Mouse (Mus musculus) forebrain, embryonic 12.5 days (tissue): ENCODE results near the gene Pif1. TPM values are rescaled to one million over a fixed set of nuclear protein-coding genes. Genes with fewer than 3 reads are reported as not detected.

Experiments
- ATAC-seq: fragments of 200-750 bp; cut with Nextera tagmentation; 2 replicates; pipeline ENCODE4 v1.8.0; 2017; ENCODE audit warnings: moderate TSS enrichment; ENCODE audit not compliant: low FRiP score
- H3K27ac ChIP-seq: fragments of 300-500 bp; sonication (generic); 2 replicates; pipeline ENCODE4 v1.5.1; 2016; ENCODE audit warnings: mild to moderate bottlenecking
- H3K27me3 ChIP-seq: fragments of 300-500 bp; sonication (generic); 2 replicates; pipeline ENCODE4 v1.6.1; 2016; ENCODE audit warnings: mild to moderate bottlenecking
- H3K36me3 ChIP-seq: fragments of 300-500 bp; sonication (generic); replicated peaks from 2 replicates; pipeline ENCODE4 v1.6.1; 2016; ENCODE audit warnings: mild to moderate bottlenecking
- H3K4me1 ChIP-seq: fragments of 300-500 bp; sonication (generic); 2 replicates; pipeline ENCODE4 v1.6.1; 2016
- H3K4me2 ChIP-seq: fragments of 300-500 bp; sonication (generic); 2 replicates; pipeline ENCODE4 v1.6.1; 2016; ENCODE audit warnings: mild to moderate bottlenecking, moderate library complexity
- H3K4me3 ChIP-seq: fragments of 300-500 bp; sonication (generic); replicated peaks from 2 replicates; pipeline ENCODE4 v1.5.1; 2016; ENCODE audit warnings: mild to moderate bottlenecking
- H3K9ac ChIP-seq: fragments of 300-500 bp; sonication (generic); 2 replicates; pipeline ENCODE4 v1.6.1; 2016; ENCODE audit warnings: mild to moderate bottlenecking
- H3K9me3 ChIP-seq: fragments of 300-500 bp; sonication (generic); 2 replicates; pipeline ENCODE4 v1.6.1; 2016
- WGBS: fragments of 180-500 bp; shearing (Covaris S2); methylation state at CpG from one replicate; pipeline ENCODE4 v1.1.7; 2016; 5-methylcytosine and 5-hydroxymethylcytosine counted together
- polyA plus RNA-seq: library from polyadenylated mRNA; unstranded; fragments of >200 nt; fragmentation: Nextera tagmentation; extraction: Ambion mirVana; gene quantifications from 2 replicates; pipeline ENCODE4 v1.2.1, GENCODE M21; 2016

The Pif1 gene
- polyA plus RNA-seq, 1 experiment from 2014 or later = 33.7 TPM

DNA sequence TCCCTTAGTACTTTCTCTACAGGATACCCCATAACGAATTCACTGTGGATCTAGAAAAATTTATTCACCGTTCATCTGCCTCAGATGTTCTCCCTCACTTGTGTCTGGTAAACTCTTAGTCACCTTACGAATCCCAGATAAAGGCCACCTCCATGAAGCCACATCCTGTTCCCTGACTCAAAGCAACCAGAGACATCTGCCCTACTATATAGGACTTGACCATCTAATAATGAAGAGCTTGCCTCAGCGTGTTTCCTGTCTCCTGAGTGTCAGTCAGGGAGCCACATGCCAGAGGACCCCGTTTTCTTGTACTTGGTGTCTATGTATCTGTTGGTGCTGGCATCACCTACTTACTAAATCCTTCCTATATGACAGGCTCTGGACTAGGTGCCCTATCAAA is 37.3 kb upstream of the Pif1 start:
- Histone ChIP-seq H3K4me3 (no peak overlapping the region), H3K36me3 (no peaks in the 10 kb centered on the region), H3K9me3 (no peaks in the 10 kb centered on the region), H3K4me1 (peaks cover 24% of the 10 kb centered on the region), H3K27me3 (no peaks in the 10 kb centered on the region), H3K27ac (no peak overlapping the region), H3K9ac (no peak overlapping the region), H3K4me2 (no peak overlapping the region)
- 89% methylated on average over 5 of the region's 5 CpGs for WGBS
- no peak for ATAC-seq

DNA sequence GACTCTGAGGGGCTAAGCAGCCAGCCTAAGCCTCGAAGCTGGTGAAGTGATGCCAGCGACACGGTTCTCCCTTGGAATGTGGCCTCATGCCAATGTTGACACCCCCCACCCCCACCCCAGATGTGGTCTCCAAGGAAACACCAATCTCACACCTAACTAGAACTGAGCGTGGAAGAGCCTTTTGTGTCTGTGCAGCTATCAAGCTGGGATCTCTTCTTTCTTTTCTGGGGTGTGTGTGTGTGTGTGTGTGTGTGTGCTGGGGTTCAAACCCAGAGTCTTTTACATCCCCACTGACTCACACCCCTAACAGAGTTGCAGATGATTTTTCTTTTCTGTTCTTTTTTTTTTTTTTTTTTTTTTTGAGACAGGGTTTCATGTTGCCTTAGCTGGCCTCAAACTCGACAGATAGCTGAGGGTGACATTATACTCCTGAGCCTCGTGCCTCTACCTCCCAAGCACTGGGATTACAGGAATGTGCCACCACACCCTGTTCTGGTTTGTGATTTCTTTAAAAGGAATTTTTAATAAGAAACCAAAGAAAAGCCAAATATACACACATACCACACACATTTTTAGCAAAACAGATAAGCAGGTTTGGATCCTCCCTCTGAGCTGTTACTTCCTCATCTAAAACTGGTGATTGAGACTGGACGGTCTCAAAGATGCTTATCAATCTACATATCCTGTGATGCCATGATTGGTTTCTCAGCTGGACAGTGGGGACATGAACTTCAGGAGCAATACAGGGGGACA is 36.7 kb upstream of the Pif1 start:
- Histone ChIP-seq H3K27me3 (no peaks in the 10 kb centered on the region), H3K27ac (peak overlapping the region; percentile 39; the same call in 1 of the 2 replicates), H3K9me3 (no peaks in the 10 kb centered on the region), H3K9ac (no peak overlapping the region), H3K36me3 (0 out of 2 replicates have a peak, but pooled peaks cover under 1% of the 10 kb centered on the region), H3K4me1 (peaks cover 30% of the 10 kb centered on the region), H3K4me3 (no peak overlapping the region), H3K4me2 (no peak overlapping the region)
- whole genome bisulfite sequencing = 36% methylated on average over 7 of the region's 7 CpGs
- ATAC-seq = no peak

- no peak overlapping the region for H3K4me2 ChIP-seq
These were observed 35.9 kb upstream of the Pif1 start for GRCm38 (mm10) chr9:65551035-65551434.

GRCm38 (mm10) chr9:65552141-65552540 is 34.8 kb upstream of the Pif1 start:
- H3K9me3 ChIP-seq = no peaks in the 10 kb centered on the region
- H3K4me3 ChIP-seq = no peak overlapping the region
- peaks cover 16% of the 10 kb centered on the region for H3K36me3 ChIP-seq
- H3K27me3 ChIP-seq = no peaks in the 10 kb centered on the region
- no peak overlapping the region for H3K9ac ChIP-seq
- no peak for ATAC-seq
- H3K4me2 ChIP-seq = no peak overlapping the region
- H3K27ac ChIP-seq = no peak overlapping the region
- peaks cover 28% of the 10 kb centered on the region for H3K4me1 ChIP-seq
- WGBS = 95% methylated on average over 5 of the region's 5 CpGs

More at GRCm38 (mm10) chr9:65551035-65551434, 35.9 kb upstream of the Pif1 start:
- Histone ChIP-seq H3K36me3 (peaks cover 8% of the 10 kb centered on the region), H3K9ac (peak overlapping the region; percentile 33; the same call in 1 of the 2 replicates), H3K4me3 (no peak overlapping the region), H3K9me3 (no peaks in the 10 kb centered on the region), H3K27ac (peak overlapping the region; percentile 39; the same call in 1 of the 2 replicates), H3K27me3 (no peaks in the 10 kb centered on the region), H3K4me1 (peaks cover 31% of the 10 kb centered on the region)
- ATAC-seq = no peak
- WGBS = 45% methylated on average over 5 of the region's 5 CpGs

GRCm38 (mm10) chr9:65552711-65553110 is 34.2 kb upstream of the Pif1 start:
- Histone ChIP-seq H3K4me2 (no peak overlapping the region), H3K27me3 (no peaks in the 10 kb centered on the region), H3K27ac (no peak overlapping the region), H3K9ac (no peak overlapping the region), H3K4me1 (peaks cover 26% of the 10 kb centered on the region), H3K4me3 (no peak overlapping the region), H3K36me3 (peaks cover 16% of the 10 kb centered on the region), H3K9me3 (no peaks in the 10 kb centered on the region)
- ATAC-seq = no peak
- 96% methylated on average over 2 of the region's 2 CpGs for WGBS

- Histone ChIP-seq H3K9me3 (no peaks in the 10 kb centered on the region), H3K4me2 (no peak overlapping the region), H3K27me3 (no peaks in the 10 kb centered on the region), H3K27ac (peak overlapping the region; percentile 1; the same call in 1 of the 2 replicates), H3K9ac (no peak overlapping the region), H3K4me3 (no peak overlapping the region), H3K4me1 (peaks cover 20% of the 10 kb centered on the region), H3K36me3 (peaks cover 27% of the 10 kb centered on the region)
- 23% methylated on average over 5 of the region's 5 CpGs for WGBS
- ATAC-seq = no peak
These were observed 32.0 kb upstream of the Pif1 start for GRCm38 (mm10) chr9:65555001-65555405.

DNA sequence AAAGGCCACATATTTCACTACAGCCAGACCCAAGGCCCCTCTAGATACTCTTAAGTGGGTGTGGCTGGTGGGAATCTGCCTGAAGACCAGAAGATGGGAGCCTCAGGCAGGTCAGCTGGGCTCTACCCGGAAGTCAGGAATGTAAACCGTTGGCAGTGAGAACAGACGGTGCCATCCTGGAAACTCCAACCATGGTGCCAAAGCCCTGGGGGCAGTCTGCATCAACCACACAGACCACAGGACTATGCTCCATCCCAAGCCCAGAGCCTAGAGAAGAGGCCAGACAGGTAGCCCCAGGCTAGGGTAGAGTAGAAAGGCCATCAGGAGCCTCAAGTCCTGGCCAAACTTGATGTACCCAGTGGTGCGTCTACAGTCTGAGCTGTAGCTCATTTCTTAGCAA is 31.3 kb upstream of the Pif1 start:
- H3K36me3 ChIP-seq = peaks cover 27% of the 10 kb centered on the region
- WGBS = 86% methylated on average over 3 of the region's 4 CpGs
- no peak overlapping the region for H3K27ac ChIP-seq
- ATAC-seq = no peak
- H3K4me3 ChIP-seq = no peak overlapping the region
- H3K4me1 ChIP-seq = peaks cover 15% of the 10 kb centered on the region
- no peaks in the 10 kb centered on the region for H3K9me3 ChIP-seq
- H3K27me3 ChIP-seq = no peaks in the 10 kb centered on the region
- H3K4me2 ChIP-seq = no peak overlapping the region
- no peak overlapping the region for H3K9ac ChIP-seq

- Histone ChIP-seq H3K4me2 (no peak overlapping the region), H3K9me3 (no peaks in the 10 kb centered on the region), H3K36me3 (peaks cover 27% of the 10 kb centered on the region), H3K27me3 (no peaks in the 10 kb centered on the region), H3K9ac (no peak overlapping the region), H3K4me1 (peaks cover 8% of the 10 kb centered on the region; the same call in 1 of the 2 replicates), H3K27ac (no peak overlapping the region), H3K4me3 (no peak overlapping the region)
- 92% methylated on average over 8 of the region's 8 CpGs for WGBS
- no peak for ATAC-seq
These were observed 30.6 kb upstream of the Pif1 start for GRCm38 (mm10) chr9:65556349-65556748.

- ATAC-seq = no peak
- Histone ChIP-seq H3K27ac (no peak overlapping the region), H3K9ac (no peak overlapping the region), H3K9me3 (no peaks in the 10 kb centered on the region), H3K4me2 (no peak overlapping the region), H3K4me3 (no peak overlapping the region), H3K27me3 (no peaks in the 10 kb centered on the region), H3K36me3 (peaks cover 27% of the 10 kb centered on the region), H3K4me1 (peaks cover 11% of the 10 kb centered on the region)
- WGBS = 96% methylated on average over 5 of the region's 5 CpGs
These were observed 30.0 kb upstream of the Pif1 start for GRCm38 (mm10) chr9:65556979-65557378.

DNA sequence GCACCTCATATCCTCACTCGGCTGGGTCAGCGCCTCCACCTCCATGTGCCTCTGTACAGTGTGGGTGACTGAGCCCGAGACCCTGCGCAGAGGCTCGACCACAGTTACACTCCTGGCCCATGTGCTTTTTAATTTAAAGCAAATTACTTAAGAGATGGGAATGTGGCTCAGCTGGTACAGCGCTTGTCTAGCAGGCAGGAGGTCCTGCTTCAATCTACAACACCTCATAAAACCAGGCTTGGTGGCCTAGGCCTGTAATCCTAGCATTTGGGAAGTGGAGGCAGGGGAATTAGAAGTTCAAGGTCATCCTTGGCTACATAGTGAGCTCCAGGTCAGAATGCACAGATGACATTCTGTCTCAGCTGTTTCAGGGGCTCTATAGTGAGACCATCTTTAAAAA is 28.2 kb upstream of the Pif1 start:
- H3K27me3 ChIP-seq = no peaks in the 10 kb centered on the region
- no peak overlapping the region for H3K4me3 ChIP-seq
- ATAC-seq = no peak
- WGBS = 89% methylated on average over 6 of the region's 6 CpGs
- no peak overlapping the region for H3K9ac ChIP-seq
- no peak overlapping the region for H3K27ac ChIP-seq
- no peaks in the 10 kb centered on the region for H3K9me3 ChIP-seq
- H3K4me2 ChIP-seq = no peak overlapping the region
- H3K4me1 ChIP-seq = peaks cover 17% of the 10 kb centered on the region
- H3K36me3 ChIP-seq = peaks cover 34% of the 10 kb centered on the region

DNA sequence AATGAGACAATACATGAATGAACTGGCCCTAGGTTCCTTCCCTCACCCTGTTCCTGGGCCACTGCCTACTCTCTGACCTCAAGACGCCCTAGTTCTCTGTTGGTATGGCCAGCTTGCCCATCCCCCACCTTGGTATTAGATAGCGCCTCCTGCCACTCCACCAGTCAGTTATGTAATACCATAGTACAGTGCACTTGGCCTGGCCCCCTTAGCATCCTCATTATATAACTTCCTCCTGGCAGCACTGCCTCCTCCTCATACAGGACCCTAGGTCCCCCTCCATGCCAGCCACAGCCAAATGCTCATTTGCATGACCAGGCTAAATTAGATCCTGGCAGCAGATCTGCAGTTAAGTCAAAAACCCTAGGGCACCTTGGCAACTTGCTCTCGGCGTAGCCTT is 25.9 kb upstream of the Pif1 start:
- Histone ChIP-seq H3K36me3 (peaks cover 27% of the 10 kb centered on the region), H3K4me2 (no peak overlapping the region), H3K27me3 (no peaks in the 10 kb centered on the region), H3K9me3 (no peaks in the 10 kb centered on the region), H3K9ac (no peak overlapping the region), H3K4me1 (peaks cover 9% of the 10 kb centered on the region), H3K4me3 (no peak overlapping the region), H3K27ac (no peak overlapping the region)
- no peak for ATAC-seq
- 92% methylated on average over 4 of the region's 4 CpGs for WGBS

DNA sequence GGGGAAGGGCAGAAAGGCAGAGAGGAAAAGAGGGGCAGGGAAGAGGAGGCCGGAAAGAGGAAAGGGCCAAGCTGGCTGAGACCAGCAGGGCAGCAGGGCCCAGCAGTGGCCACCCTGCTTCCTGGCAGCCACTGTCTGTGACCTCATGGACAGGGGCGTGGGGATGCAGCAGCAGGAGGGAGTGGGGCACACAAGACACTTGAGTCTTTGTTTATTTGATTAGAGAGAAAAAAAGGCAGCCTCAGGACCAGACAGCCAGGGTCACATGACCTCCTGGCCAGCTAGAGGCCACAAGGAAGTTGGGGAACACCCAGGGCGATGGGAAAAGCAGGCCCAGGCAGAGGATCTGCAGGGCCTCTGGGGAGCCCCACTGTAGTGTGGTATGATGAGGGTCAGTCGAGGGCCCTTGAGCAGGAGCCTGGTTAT is 24.9 kb upstream of the Pif1 start:
- no peak overlapping the region for H3K4me3 ChIP-seq
- H3K27ac ChIP-seq = peak overlapping the region; percentile 53; the same call in 1 of the 2 replicates
- peaks cover 9% of the 10 kb centered on the region for H3K4me1 ChIP-seq
- peaks cover 18% of the 10 kb centered on the region for H3K36me3 ChIP-seq
- H3K27me3 ChIP-seq = no peaks in the 10 kb centered on the region
- no peak for ATAC-seq
- WGBS = 45% methylated on average over 4 of the region's 4 CpGs
- peak overlapping the region; percentile 9; the same call in 1 of the 2 replicates for H3K9ac ChIP-seq
- H3K9me3 ChIP-seq = no peaks in the 10 kb centered on the region
- no peak overlapping the region for H3K4me2 ChIP-seq

- Histone ChIP-seq H3K4me3 (no peak overlapping the region), H3K9me3 (no peaks in the 10 kb centered on the region), H3K9ac (no peak overlapping the region), H3K4me2 (no peak overlapping the region), H3K36me3 (peaks cover 16% of the 10 kb centered on the region), H3K27me3 (no peaks in the 10 kb centered on the region), H3K27ac (no peak overlapping the region), H3K4me1 (peaks cover 9% of the 10 kb centered on the region)
- 95% methylated on average over 5 of the region's 5 CpGs for whole genome bisulfite sequencing
- ATAC-seq = no peak
These were observed 23.9 kb upstream of the Pif1 start for GRCm38 (mm10) chr9:65563073-65563472.
